Mouse (Mus musculus): ENCODE results near the gene Hmgn2. TPM values are rescaled to one million over a fixed set of nuclear protein-coding genes. Genes with fewer than 3 reads are reported as not detected.

Gene Hmgn2
- 2,081 and 2,101 TPM in 2 replicates for polyA plus RNA-seq (2014; fragmentation: Nextera tagmentation; extraction: Ambion mirVana)

GRCm38 (mm10) chr4:133968150-133968921 lies at the start of gene Hmgn2:
Gene Hmgn2 (minus strand): TSS chr4:133968650.
- peak; percentile 55 for ATAC-seq (replicated peaks; ENCODE audit: insufficient number of reproducible peaks, low FRiP score, low TSS enrichment)
- peaks cover 15% of the 10 kb centered on the region for H3K36me3 ChIP-seq (ENCODE audit: control insufficient read depth, insufficient read depth, low read length)
- under 1% methylated on average over 40 of the region's 42 CpGs for WGBS (ENCODE audit: insufficient replicate concordance)

GRCm38 (mm10) chr4:134017201-134017865 lies 48.9 kb upstream of the Hmgn2 start:
- ATAC-seq (replicated peaks; ENCODE audit: insufficient number of reproducible peaks, low FRiP score, low TSS enrichment): no peak
- H3K9ac ChIP-seq (ENCODE audit: low read depth, low read length): peak overlapping the region; percentile 43; the same call in 1 of the 2 replicates
- peaks cover 26% of the 10 kb centered on the region for H3K27me3 ChIP-seq (ENCODE audit: control insufficient read depth, insufficient read depth, low read length)
- whole genome bisulfite sequencing (ENCODE audit: insufficient replicate concordance): 2% methylated on average over 21 of the region's 21 CpGs
- H3K27ac ChIP-seq (ENCODE audit: low read depth, low read length): peak overlapping the region; percentile 17; the same call in 1 of the 2 replicates
- H3K4me2 ChIP-seq: peak overlapping the region; percentile 80
- H3K36me3 ChIP-seq (ENCODE audit: control insufficient read depth, insufficient read depth, low read length): no peaks in the 10 kb centered on the region
- no peaks in the 10 kb centered on the region for H3K9me3 ChIP-seq (replicated peaks; ENCODE audit: control insufficient read depth, low read length)
- H3K4me3 ChIP-seq (ENCODE audit: low read depth, low read length): peak overlapping the region; percentile 42
- peaks cover 54% of the 10 kb centered on the region for H3K4me1 ChIP-seq (ENCODE audit: control insufficient read depth, insufficient read depth, low read length)

More at GRCm38 (mm10) chr4:133968150-133968921, at the start of gene Hmgn2:
- Histone ChIP-seq H3K9me3 (replicated peaks; ENCODE audit: control insufficient read depth, low read length) (no peaks in the 10 kb centered on the region), H3K4me1 (ENCODE audit: control insufficient read depth, insufficient read depth, low read length) (peaks cover 16% of the 10 kb centered on the region), H3K9ac (ENCODE audit: low read depth, low read length) (peak within 1 kb of the TSS; percentile 98), H3K27me3 (ENCODE audit: control insufficient read depth, insufficient read depth, low read length) (no peaks in the 10 kb centered on the region), H3K4me3 (ENCODE audit: low read depth, low read length) (peak within 1 kb of the TSS; percentile 83), H3K4me2 (peak within 1 kb of the TSS; percentile 96), H3K27ac (ENCODE audit: low read depth, low read length) (peak within 1 kb of the TSS; percentile 100)

GRCm38 (mm10) chr4:134016767-134017166 lies 48.3 kb upstream of the Hmgn2 start:
- Histone ChIP-seq H3K36me3 (ENCODE audit: control insufficient read depth, insufficient read depth, low read length) (no peaks in the 10 kb centered on the region), H3K4me3 (ENCODE audit: low read depth, low read length) (no peak overlapping the region; the same call in 1 of the 2 replicates), H3K27ac (ENCODE audit: low read depth, low read length) (peak overlapping the region; percentile 17; the same call in 1 of the 2 replicates), H3K9ac (ENCODE audit: low read depth, low read length) (no peak overlapping the region), H3K9me3 (replicated peaks; ENCODE audit: control insufficient read depth, low read length) (no peaks in the 10 kb centered on the region), H3K4me1 (ENCODE audit: control insufficient read depth, insufficient read depth, low read length) (peaks cover 59% of the 10 kb centered on the region), H3K4me2 (peak overlapping the region; percentile 80), H3K27me3 (ENCODE audit: control insufficient read depth, insufficient read depth, low read length) (peaks cover 26% of the 10 kb centered on the region)
- under 1% methylated on average over 8 of the region's 8 CpGs for WGBS (ENCODE audit: insufficient replicate concordance)
- no peak for ATAC-seq (replicated peaks; ENCODE audit: insufficient number of reproducible peaks, low FRiP score, low TSS enrichment)

GRCm38 (mm10) chr4:134016208-134016607 lies 47.8 kb upstream of the Hmgn2 start:
- Histone ChIP-seq H3K4me2 (0 out of 2 replicates have a peak overlapping the region, but pooled peaks have one; percentile 8), H3K9me3 (replicated peaks; ENCODE audit: control insufficient read depth, low read length) (no peaks in the 10 kb centered on the region), H3K27ac (ENCODE audit: low read depth, low read length) (peak overlapping the region; percentile 22; the same call in 1 of the 2 replicates), H3K36me3 (ENCODE audit: control insufficient read depth, insufficient read depth, low read length) (no peaks in the 10 kb centered on the region), H3K9ac (ENCODE audit: low read depth, low read length) (no peak overlapping the region), H3K4me1 (ENCODE audit: control insufficient read depth, insufficient read depth, low read length) (peaks cover 65% of the 10 kb centered on the region), H3K4me3 (ENCODE audit: low read depth, low read length) (no peak overlapping the region), H3K27me3 (ENCODE audit: control insufficient read depth, insufficient read depth, low read length) (peaks cover 26% of the 10 kb centered on the region)
- 10% methylated on average over 7 of the region's 7 CpGs for WGBS (ENCODE audit: insufficient replicate concordance)
- no peak for ATAC-seq (replicated peaks; ENCODE audit: insufficient number of reproducible peaks, low FRiP score, low TSS enrichment)

GRCm38 (mm10) chr4:134012858-134013528 lies 44.5 kb upstream of the Hmgn2 start:
- H3K27ac ChIP-seq (ENCODE audit: low read depth, low read length): no peak overlapping the region
- no peaks in the 10 kb centered on the region for H3K9me3 ChIP-seq (replicated peaks; ENCODE audit: control insufficient read depth, low read length)
- WGBS (ENCODE audit: insufficient replicate concordance): 37% methylated on average over 12 of the region's 12 CpGs
- peaks cover 13% of the 10 kb centered on the region for H3K27me3 ChIP-seq (ENCODE audit: control insufficient read depth, insufficient read depth, low read length)
- no peak for ATAC-seq (replicated peaks; ENCODE audit: insufficient number of reproducible peaks, low FRiP score, low TSS enrichment)
- peaks cover 46% of the 10 kb centered on the region for H3K4me1 ChIP-seq (ENCODE audit: control insufficient read depth, insufficient read depth, low read length)
- H3K9ac ChIP-seq (ENCODE audit: low read depth, low read length): no peak overlapping the region
- H3K4me2 ChIP-seq: no peak overlapping the region
- no peak overlapping the region for H3K4me3 ChIP-seq (ENCODE audit: low read depth, low read length)
- no peaks in the 10 kb centered on the region for H3K36me3 ChIP-seq (ENCODE audit: control insufficient read depth, insufficient read depth, low read length)

GRCm38 (mm10) chr4:134011450-134012414 lies 43.3 kb upstream of the Hmgn2 start:
- Histone ChIP-seq H3K9me3 (replicated peaks; ENCODE audit: control insufficient read depth, low read length) (no peaks in the 10 kb centered on the region), H3K27ac (ENCODE audit: low read depth, low read length) (no peak overlapping the region), H3K4me3 (ENCODE audit: low read depth, low read length) (no peak overlapping the region), H3K4me2 (peak overlapping the region; percentile 49), H3K36me3 (ENCODE audit: control insufficient read depth, insufficient read depth, low read length) (no peaks in the 10 kb centered on the region), H3K9ac (ENCODE audit: low read depth, low read length) (0 out of 2 replicates have a peak overlapping the region, but pooled peaks have one; percentile 3), H3K4me1 (ENCODE audit: control insufficient read depth, insufficient read depth, low read length) (peaks cover 35% of the 10 kb centered on the region), H3K27me3 (ENCODE audit: control insufficient read depth, insufficient read depth, low read length) (peaks cover under 1% of the 10 kb centered on the region; the same call in 1 of the 2 replicates)
- 6% methylated on average over 16 of the region's 16 CpGs for WGBS (ENCODE audit: insufficient replicate concordance)
- no peak; the same call in 1 of the 2 replicates for ATAC-seq (replicated peaks; ENCODE audit: insufficient number of reproducible peaks, low FRiP score, low TSS enrichment)

- 73% methylated on average over 6 of the region's 6 CpGs for WGBS (ENCODE audit: insufficient replicate concordance)
Measured at GRCm38 (mm10) chr4:134009709-134010108, 41.3 kb upstream of the Hmgn2 start.

More at GRCm38 (mm10) chr4:134009709-134010108, 41.3 kb upstream of the Hmgn2 start:
- no peak overlapping the region for H3K4me2 ChIP-seq
- H3K27me3 ChIP-seq (ENCODE audit: control insufficient read depth, insufficient read depth, low read length): no peaks in the 10 kb centered on the region
- H3K4me1 ChIP-seq (ENCODE audit: control insufficient read depth, insufficient read depth, low read length): peaks cover 22% of the 10 kb centered on the region
- no peak overlapping the region for H3K9ac ChIP-seq (ENCODE audit: low read depth, low read length)
- H3K27ac ChIP-seq (ENCODE audit: low read depth, low read length): no peak overlapping the region
- no peaks in the 10 kb centered on the region for H3K36me3 ChIP-seq (ENCODE audit: control insufficient read depth, insufficient read depth, low read length)
- H3K9me3 ChIP-seq (replicated peaks; ENCODE audit: control insufficient read depth, low read length): no peaks in the 10 kb centered on the region
- H3K4me3 ChIP-seq (ENCODE audit: low read depth, low read length): no peak overlapping the region
- ATAC-seq (replicated peaks; ENCODE audit: insufficient number of reproducible peaks, low FRiP score, low TSS enrichment): no peak
